Mouse (Mus musculus) heart, adult 2 months (tissue): ENCODE measurements at regions not wholly inside any gene's neighbourhood (a gene's known extent, or its start where the extent isn't known, plus 50 kb on each side); places are given as distances from the start of the nearest gene placed in this dataset.

ENCODE experiments used
- DNase-seq, 2 experiments: peaks; one replicate each; pipeline ENCODE4 v3.0.0; 2021
- H3K27ac ChIP-seq: fragments of 200-600 bp; 2 replicates; pipeline ENCODE4 v1.8.1; 2022
- H3K27me3 ChIP-seq: fragments of 200-500 bp; 2 replicates; pipeline ENCODE4 v1.6.1; 2012; ENCODE audit warnings: mild to moderate bottlenecking, low read length, inconsistent platforms, mixed read lengths; ENCODE audit not compliant: control insufficient read depth, insufficient read depth
- H3K36me3 ChIP-seq: fragments of 200-500 bp; 2 replicates; pipeline ENCODE4 v1.6.1; 2012; ENCODE audit warnings: low read length, inconsistent platforms; ENCODE audit not compliant: control insufficient read depth, insufficient read depth
- H3K4me1 ChIP-seq: fragments of 200-500 bp; 2 replicates; pipeline ENCODE4 v1.6.1; 2011; ENCODE audit warnings: low read length; ENCODE audit not compliant: control insufficient read depth, insufficient read depth
- H3K4me3 ChIP-seq: fragments of 200-600 bp; 2 replicates; pipeline ENCODE4 v1.8.1; 2022
- H3K79me2 ChIP-seq: fragments of 200-500 bp; replicated peaks from 2 replicates; pipeline ENCODE4 v1.6.1; 2012; ENCODE audit warnings: mild to moderate bottlenecking, inconsistent platforms, low read length, moderate library complexity, mixed read lengths; ENCODE audit not compliant: control insufficient read depth, insufficient read depth
- H3K9ac ChIP-seq: fragments of 200-500 bp; 2 replicates; pipeline ENCODE4 v1.6.1; 2012; ENCODE audit warnings: low read depth, mild to moderate bottlenecking, control low read depth, inconsistent platforms, low read length, mixed read lengths
- CTCF ChIP-seq: fragments of 200-600 bp; IDR thresholded peaks from 2 replicates; pipeline ENCODE4 v1.8.1; 2022; ENCODE audit warnings: antibody characterized with exemption, mild to moderate bottlenecking, moderate library complexity
- EP300 ChIP-seq: fragments of 200-500 bp; IDR thresholded peaks from 2 replicates; pipeline ENCODE4 v1.6.1; 2011; ENCODE audit warnings: low read depth, low read length, control low read depth; ENCODE audit not compliant: insufficient read depth
- POLR2A ChIP-seq: fragments of 200-500 bp; IDR thresholded peaks from 2 replicates; pipeline ENCODE4 v1.6.1; 2011; ENCODE audit warnings: mild to moderate bottlenecking, low read depth, low read length, control low read depth; ENCODE audit not compliant: insufficient read depth
- WGBS: fragments of 180-500 bp; shearing (Covaris S2); methylation state at CpG from one replicate; pipeline ENCODE4 v1.1.7; 2018; 5-methylcytosine and 5-hydroxymethylcytosine counted together
- intact Hi-C: fragments of 180-260 bp; cut with DNase I; formaldehyde crosslinking; loops from one replicate; pipeline ENCODE4 v1.15.1; 2025

DNA sequence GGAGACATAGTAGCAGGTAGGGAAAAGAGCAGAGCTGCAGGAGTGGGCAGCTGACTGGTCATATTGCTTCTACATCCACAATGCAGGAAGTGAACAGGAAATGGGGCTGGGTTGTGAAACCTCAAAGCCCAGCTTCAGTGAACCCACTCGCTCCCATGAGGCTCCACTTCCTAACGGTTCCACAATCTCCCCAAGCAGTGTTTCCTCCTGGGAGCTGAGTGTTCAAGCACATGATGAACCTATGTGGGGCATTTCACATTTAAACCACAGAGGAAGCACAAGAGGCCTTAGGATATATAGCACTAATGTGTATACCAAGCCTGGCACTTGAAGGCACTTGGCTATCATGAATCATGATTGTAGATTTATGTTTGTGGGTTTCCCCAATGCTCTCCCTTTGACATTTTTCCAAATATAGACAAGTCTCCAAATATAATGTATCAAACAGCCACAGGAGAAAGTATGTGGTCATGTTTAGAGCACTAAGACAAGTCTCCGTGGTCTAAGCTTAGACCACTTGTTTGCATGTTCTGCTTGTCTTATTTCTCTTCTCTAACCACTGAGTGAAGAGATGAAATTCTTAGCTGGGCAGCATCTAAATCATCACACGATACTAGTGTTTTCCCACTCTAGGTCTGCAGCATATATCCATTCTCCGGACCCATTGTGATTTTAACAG is 734.5 kb upstream of the Lrrc6 start:
- WGBS: 67% methylated on average over 5 of the region's 5 CpGs
- intact Hi-C loops: no loop called here
- no peaks in the 10 kb centered on the region for H3K79me2 ChIP-seq
- no peak for TF ChIP-seq POLR2A
- no peak for TF ChIP-seq CTCF
- no peak for TF ChIP-seq EP300
- no peaks in the 10 kb centered on the region for H3K36me3 ChIP-seq
- peak in 1 of 2 experiments; percentile 7 for DNase-seq
- H3K4me1 ChIP-seq: peaks cover 3% of the 10 kb centered on the region
- no peak overlapping the region for H3K4me3 ChIP-seq
- no peaks in the 10 kb centered on the region for H3K27me3 ChIP-seq
- H3K27ac ChIP-seq: no peak overlapping the region
- no peak overlapping the region for H3K9ac ChIP-seq

DNA sequence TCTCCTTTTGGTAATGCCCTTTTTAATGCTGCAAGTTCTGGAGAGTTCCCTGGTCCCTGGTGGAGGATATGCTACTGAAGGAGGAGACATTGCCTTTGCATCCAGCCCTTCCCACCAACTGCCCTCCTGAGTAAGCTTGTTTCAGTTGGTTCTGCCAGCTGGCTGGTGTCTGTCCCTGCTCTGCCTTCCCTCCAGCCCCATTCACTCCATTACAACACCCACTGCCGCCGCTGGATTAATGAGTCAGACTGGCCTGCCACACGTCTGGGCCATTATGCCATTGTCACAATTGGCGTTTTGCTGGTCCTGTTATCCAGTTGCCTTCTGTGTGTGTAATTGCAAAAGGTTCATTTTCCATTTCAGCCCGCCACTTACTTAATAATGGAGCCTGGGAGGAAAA is 728.6 kb upstream of the Lrrc6 start:
- H3K9ac ChIP-seq: no peak overlapping the region
- TF ChIP-seq POLR2A: no peak
- no peak for TF ChIP-seq CTCF
- TF ChIP-seq EP300: no peak
- H3K27ac ChIP-seq: no peak overlapping the region
- no peak for DNase-seq
- no peaks in the 10 kb centered on the region for H3K27me3 ChIP-seq
- H3K4me1 ChIP-seq: no peaks in the 10 kb centered on the region
- H3K36me3 ChIP-seq: no peaks in the 10 kb centered on the region
- WGBS: 85% methylated on average over 5 of the region's 5 CpGs
- H3K79me2 ChIP-seq: no peaks in the 10 kb centered on the region
- H3K4me3 ChIP-seq: no peak overlapping the region
- intact Hi-C loops: no loop called here

DNA sequence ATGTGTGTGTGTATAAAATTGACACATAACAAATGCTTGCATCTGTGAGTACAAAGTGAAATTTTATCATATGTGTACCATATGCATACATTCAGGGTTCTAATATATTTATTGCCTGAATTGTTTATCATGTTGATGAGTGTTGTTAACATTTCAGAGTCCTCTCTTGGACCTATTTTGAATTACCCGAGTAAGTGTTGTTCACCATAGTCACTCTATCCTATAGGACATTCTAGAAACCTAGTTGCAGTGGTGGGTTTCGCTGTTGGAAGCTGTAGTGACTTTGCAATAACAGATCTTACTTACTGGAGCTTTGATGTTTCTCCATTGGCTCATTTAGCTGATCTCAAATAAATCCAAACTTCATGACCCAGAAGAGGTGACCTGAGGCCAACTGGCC is 727.9 kb upstream of the Lrrc6 start:
- WGBS: 97% methylated on average over 2 of the region's 2 CpGs
- intact Hi-C loops: no loop called here
- H3K79me2 ChIP-seq: no peaks in the 10 kb centered on the region

DNA sequence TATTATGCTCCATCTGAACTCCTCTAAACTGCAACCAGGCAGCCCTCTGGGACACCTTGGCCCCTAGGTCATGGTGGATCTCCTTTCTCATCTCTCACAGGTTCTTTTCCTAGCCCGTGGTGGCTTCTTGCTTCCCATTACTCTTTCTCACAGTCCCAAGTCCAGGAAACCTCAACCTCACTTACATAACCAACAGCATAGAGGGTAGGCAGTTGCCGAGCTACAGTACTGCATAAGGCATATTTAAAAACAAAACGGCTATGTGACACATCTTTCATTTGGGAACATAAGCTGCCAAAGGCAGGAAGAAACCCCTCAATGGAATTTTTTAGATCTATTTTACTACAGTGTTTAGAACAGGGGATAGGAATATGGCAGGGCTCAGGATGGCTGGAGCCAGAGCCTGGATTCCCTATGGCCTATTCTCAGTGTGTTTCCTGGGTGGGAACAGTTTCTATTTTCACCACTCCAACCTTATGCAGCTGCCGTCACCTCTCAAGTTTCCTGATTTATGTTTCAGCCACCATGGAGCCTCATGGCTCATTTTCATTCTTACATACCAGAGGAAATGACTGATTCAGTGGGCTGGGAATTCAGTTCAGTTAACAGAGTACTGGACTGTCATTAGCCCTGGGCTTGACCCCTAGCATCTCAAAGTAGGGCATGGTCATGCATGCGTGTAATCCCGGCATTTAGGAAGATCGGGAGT is 726.9 kb upstream of the Lrrc6 start:
- intact Hi-C loops: no loop called here
- no peak overlapping the region for H3K27ac ChIP-seq
- no peak for DNase-seq

More for the DNA sequence above, 727.9 kb upstream of the Lrrc6 start:
- TF ChIP-seq POLR2A (no peak), CTCF (no peak), EP300 (no peak)
- no peak overlapping the region for H3K9ac ChIP-seq
- no peaks in the 10 kb centered on the region for H3K36me3 ChIP-seq
- H3K27me3 ChIP-seq: no peaks in the 10 kb centered on the region
- no peak overlapping the region for H3K4me3 ChIP-seq
- no peak for DNase-seq
- no peak overlapping the region for H3K27ac ChIP-seq
- no peaks in the 10 kb centered on the region for H3K4me1 ChIP-seq

DNA sequence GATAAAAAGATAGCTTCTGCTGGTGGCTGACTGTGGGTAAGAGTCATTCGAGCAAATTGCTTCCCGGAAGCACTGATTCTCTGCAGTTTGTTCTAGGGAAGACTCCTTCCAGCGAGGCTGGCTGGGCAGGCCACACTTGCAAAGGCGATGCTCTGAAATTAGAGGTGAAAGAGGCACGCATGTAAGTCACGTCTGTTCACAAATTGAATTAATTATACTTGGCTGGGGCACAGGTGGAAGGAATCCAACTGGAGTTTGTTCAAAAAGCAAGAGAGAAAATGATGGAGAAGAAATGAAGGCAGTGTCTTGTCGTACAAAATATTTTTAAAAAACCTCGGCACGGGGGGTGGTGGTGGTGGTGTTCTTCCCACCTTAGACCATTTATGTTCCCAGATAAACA is 726.2 kb upstream of the Lrrc6 start:
- Histone ChIP-seq H3K4me1 (no peaks in the 10 kb centered on the region), H3K79me2 (no peaks in the 10 kb centered on the region), H3K9ac (no peak overlapping the region), H3K27me3 (no peaks in the 10 kb centered on the region), H3K4me3 (no peak overlapping the region), H3K36me3 (no peaks in the 10 kb centered on the region), H3K27ac (no peak overlapping the region)
- intact Hi-C loops: no loop called here
- TF ChIP-seq POLR2A (no peak), EP300 (no peak), CTCF (no peak)
- no peak for DNase-seq
- WGBS: 75% methylated on average over 9 of the region's 9 CpGs

More for the DNA sequence above, 726.9 kb upstream of the Lrrc6 start:
- no peaks in the 10 kb centered on the region for H3K79me2 ChIP-seq
- TF ChIP-seq CTCF: no peak
- no peak for TF ChIP-seq EP300
- no peak for TF ChIP-seq POLR2A
- WGBS: 68% methylated on average over 7 of the region's 7 CpGs
- no peaks in the 10 kb centered on the region for H3K36me3 ChIP-seq
- H3K4me3 ChIP-seq: no peak overlapping the region
- no peaks in the 10 kb centered on the region for H3K27me3 ChIP-seq
- H3K9ac ChIP-seq: no peak overlapping the region
- H3K4me1 ChIP-seq: no peaks in the 10 kb centered on the region
